Mouse (Mus musculus) R1 (cell line): ENCODE data around the gene Lipt1.

Experiments used
- DNase-seq: peaks from one replicate; pipeline ENCODE4 v3.0.0-alpha.2; 2018; ENCODE audit warnings: low read depth, low spot score

Lipt1 gene

DNA sequence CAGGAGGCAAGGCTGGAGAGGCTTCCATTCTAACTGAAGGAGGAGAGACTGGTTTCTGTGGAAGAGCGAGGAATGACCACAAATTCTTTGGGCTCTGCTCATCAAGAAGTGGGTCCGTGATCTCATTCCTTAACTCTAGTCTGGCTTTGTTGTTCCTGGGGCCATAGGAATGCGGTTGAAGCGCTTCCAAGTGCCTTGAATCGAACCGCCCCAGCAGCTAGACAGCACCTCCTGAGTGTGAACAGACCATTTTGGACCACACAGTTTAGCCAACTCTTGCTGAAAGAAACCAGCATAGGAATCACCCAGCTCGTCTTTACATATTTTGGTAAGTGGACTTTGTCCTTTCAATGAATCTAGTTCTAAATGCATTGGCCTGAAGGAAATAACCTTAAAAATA lies at the start of gene Lipt1:
Lipt1 (plus strand) TSS at position 35 of the 400 bp plus-strand sequence.
- DNase-seq: peak; percentile 65

DNA sequence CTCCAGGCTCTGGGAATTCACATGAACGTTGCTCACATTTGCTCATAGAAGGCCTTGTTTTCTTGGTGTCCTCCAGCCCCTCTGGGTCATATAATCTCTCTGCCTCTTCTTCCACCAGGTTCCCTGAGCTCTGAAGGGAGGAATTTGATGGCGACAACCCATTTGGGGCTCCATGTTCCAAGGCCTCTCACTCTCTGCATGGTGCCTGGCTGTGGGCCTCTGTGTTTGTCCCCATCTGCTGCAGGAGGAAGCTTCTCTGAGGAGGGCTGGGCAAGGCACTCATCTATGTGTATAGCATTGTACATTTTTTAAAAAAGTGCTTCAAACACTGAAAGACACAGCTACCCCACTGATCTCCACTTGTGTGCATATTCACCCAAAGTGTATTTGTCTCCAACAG lies 39.9 kb upstream of the Lipt1 start:
- no peak for DNase-seq

DNA sequence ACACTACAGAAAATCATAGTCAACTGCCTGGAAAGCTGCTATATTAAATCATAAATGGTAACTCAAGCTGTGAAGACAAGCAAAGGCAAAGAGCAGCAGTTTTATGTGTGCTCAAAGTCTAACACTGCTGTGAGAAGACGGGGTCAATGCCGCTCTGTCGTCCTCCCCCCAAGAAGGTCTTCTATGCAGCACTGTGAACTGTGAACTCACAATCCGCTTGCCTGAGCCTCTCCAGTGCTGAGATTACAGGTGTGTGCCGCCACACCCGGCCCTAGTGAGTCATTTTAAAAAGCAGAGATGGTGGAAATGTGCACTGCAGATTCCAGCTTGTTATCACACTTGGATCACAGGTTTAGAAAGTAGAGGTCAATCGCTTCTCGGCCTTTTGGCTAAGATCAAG lies 24.7 kb upstream of the Lipt1 start:
- DNase-seq: no peak

DNA sequence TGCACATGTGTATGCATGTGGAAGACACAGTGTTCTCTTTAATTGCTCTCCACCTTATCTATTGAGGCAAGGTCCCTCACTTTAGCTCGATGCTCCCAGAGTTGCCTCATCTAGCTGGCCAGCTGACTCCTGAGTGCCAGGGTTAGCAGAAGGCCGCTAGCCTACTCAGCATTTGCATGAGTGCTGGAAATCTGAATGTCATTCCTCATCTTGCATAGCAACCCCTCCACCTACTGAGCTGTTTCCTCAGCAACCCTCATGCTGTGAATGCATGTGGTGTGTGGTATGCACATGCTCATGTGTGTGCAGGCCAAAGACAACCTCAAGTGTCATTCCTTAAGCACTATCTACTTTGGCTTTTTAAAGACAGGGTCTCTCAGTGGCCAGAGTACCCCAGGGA lies 20.8 kb upstream of the Lipt1 start:
- no peak for DNase-seq

DNA sequence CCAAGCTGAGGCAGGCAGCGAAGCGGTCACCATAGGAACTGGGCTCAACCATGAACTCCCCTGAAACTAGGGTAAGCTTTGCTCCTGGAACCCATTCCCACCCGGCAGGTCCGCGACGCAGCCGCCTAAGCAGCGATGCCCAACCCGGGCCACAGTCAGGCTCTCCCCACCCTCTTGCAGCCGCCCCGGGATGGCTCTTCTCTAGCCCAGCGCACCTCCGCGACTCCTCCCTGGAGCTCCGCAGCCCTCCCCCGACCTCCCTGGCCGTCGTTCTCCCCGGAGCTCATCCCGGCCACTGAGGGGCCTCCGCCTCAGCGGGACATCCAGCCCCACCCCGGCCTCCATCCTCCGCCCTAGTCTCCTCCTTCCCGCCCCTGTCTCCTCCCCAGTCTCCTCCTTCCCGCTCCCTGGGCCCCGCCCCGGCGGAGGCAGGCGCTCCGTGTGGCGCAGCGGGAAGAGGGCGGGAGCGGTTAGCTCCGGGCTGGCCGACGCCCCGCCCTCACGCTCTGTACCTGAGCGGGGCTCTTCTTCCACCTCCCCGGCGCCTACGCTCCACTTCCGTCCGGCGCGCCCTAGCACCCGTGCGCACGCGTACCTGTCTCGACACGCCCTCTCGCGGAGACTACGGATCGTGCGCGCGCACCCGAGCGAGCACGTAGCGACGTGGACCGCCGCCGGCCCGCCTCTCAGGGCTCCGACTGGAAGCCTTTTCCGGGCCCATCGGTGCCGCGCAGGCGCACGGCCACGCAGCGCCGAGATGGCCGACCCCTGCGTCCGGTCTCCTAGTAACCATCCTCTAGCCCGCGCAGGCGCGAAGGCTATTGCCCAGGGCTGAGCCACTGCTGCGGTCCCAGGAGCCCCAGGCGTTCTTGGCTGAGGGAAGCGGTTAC lies 6.8 kb upstream of the Lipt1 start:
- peak; percentile 98 for DNase-seq

DNA sequence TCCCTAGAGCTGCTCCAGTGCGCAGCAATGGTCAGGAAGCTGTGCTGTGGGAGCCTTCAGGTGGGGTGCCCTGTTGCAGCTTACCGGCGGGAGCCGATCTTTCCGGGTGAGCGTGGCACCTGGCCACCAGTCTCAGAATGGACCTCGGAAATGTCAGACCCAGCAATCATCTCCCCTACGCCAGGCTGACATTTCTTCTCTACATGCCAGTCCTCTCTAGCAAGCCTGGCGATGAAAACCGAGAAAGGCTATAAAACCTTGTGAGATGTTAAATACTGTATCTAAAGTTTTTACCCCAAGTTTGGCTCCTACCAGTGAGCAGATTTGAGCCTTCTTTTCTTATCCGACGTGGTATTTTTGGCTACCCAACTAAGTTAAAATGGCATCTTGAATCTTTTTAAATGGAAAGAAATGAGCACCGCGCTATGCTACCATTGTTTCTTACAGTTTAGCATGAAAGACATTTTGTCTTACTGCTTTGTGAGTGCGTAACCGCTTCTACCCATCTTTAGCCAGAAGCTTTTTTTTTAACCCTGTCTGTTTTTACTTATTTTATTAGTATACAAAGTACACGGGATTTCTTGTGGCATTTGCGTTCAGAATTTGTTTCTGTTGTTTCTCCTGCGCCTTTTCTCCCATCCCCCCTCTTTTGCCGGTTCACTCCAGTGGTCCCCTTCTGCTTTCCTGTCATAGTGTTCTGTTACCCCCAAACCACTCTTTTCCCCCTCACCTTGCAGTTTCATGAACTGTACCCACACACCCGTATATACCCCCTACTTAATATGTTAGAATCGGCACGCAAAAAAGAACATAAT lies 5.9 kb upstream of the Lipt1 start:
- DNase-seq: no peak

DNA sequence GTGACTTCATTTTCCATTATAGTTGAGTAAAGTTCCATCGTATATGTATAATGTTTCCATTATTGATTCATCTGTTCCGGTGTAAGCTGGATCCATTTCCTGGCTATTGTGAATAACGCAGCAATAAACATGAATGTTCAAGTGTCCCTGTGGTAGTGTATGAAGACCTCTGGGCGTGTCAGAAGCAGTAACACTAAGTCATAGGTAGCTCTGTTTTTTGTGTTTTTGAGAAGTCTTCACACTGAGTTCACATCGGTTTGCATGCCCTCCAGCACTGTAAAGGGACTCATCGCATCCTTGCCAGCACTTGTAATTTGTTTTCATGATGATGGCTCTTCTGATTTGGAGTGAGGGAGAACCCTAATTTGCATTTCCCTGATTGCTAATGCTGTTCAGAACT lies 5.3 kb upstream of the Lipt1 start, which contains the start of gene Tsga10:
Tsga10 (minus strand) TSS at position 144 of the 400 bp plus-strand sequence.
- no peak for DNase-seq

GRCm38 (mm10) chr1:37867056-37867455 lies 4.5 kb upstream of the Lipt1 start:
- peak; percentile 80 for DNase-seq

GRCm38 (mm10) chr1:37867684-37868322 lies 3.7 kb upstream of the Lipt1 start:
- DNase-seq: no peak

DNA sequence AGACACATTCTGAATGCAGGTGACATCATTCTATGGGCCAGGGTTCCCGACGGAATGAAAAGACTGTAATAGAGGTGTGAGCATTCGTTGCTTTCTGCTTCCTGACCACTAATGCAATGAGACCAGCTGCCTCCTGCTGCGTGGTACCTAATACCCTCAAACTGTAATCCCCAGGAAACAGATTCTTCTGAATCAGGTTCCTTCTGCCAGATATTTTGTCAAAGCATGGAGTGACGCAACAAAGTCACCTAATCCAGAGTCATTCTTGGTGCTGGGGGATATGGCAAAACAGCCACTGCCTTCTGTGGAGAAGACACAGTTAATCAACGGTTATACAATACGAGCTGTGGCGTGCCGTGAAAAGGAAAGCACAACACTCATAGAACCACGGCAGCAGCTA lies 2.9 kb upstream of the Lipt1 start:
- no peak for DNase-seq

GRCm38 (mm10) chr1:37869362-37869761 lies 2.2 kb upstream of the Lipt1 start:
- no peak for DNase-seq

DNA sequence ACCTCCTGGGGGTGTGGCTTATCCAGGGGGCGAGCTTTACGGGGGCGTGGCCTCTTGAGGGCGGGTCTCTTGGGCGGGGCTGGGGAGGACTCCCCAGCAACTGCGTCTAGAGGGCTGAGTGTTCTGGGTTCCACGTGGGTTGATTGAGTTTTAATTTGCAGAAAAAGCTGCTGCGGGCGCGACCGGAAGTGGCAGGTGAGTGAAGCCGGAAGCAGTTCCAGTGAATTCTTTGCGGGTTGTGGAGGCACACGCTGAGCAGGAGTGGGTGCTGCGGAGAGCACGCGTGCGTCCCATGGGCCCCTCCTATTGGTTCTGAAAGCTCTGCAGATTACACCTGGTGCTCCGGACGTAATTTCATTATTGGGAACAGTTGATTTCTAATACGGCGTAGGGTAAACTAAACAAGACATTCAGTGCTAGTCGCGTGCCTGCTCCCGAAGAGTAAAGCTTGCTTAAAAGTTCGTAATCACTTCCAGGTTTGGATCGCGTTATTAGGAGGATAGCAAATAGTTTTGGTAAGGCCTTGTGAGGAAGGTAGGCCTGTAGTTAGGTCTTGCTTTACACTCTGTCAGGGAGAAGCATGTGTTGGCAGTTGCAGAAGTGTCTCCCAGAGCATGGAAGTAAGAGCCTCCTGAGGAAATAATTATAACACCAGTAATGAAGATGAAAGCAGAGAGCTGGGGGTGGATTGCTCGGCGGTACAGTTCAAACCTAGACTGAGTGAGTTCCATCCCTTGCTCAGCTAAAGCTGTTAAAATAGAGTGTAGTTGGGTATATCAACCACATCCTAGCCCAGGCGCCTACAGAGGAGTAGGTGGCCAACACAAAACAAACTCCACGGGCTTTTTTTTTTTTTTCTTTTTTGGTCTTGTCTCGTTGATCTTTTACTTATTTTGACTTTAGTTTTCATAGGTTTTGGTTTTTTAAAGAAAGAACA lies 861 bp downstream of the Lipt1 start:
- DNase-seq: peak; percentile 95

- no peak for DNase-seq
Measured at GRCm38 (mm10) chr1:37873157-37873556, 1.6 kb downstream of the Lipt1 start.

- no peak for DNase-seq
Measured at GRCm38 (mm10) chr1:37877736-37878460, 6.4 kb downstream of the Lipt1 start.

DNA sequence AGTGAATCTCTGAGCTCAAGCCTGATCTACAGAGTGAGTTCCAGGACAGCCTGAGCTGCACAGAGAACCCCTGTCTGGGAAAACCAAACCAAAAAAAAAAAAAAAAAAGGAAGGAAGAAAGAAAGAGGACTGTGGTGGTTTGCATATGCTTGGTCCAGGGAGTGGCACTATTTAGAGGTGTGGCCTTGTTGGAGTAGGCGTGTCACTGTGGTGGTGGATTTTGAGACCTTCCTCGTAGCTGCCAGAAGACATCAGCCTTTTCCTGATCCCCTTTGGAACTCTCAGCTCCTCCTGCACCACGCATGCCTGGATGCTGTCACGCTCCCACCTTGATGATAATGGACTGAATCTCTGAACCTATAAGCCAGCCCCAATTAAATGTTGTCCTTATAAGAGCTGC lies 11.9 kb downstream of the Lipt1 start:
- DNase-seq: peak; percentile 66

- peak; percentile 91 for DNase-seq
Measured at GRCm38 (mm10) chr1:37884451-37884850, 12.9 kb downstream of the Lipt1 start.

GRCm38 (mm10) chr1:37889206-37889605 lies 17.7 kb downstream of the Lipt1 start:
- no peak for DNase-seq

DNA sequence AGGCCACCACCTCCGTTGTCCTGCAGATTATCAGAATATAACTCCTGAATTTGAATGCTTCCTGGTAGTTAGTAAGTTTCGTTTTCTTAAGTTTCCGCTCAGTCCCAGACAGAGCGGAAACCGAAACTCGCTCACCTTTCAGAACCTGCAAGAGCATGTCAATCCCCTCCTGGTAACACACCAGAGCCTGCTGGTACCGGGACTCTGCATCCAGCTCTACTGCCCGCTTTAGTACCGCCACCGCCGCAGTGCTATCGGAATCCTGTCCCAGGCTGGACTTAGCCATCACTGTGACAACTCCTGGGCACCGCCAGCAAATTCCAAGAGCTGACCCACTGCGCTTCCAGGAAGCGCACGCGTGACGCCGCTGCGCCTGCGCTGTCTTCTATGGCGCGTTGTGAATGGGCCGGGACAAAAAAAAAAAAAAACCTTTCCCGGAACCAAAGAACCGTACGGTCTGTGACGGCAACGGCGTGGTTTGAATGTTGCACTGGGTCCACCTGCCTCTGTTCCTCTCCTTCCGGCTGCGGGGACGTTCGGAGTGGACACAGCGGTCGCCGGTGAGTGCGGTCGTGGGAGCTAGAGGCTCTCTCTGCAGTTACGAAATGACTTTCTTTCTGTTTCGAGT lies 18.6 kb downstream of the Lipt1 start, which contains the start of the genes Mitd1 and Mrpl30:
Mitd1 (minus strand) TSS at position 387 of the 628 bp plus-strand sequence.
Mrpl30 (plus strand) TSS at position 453 of the 628 bp plus-strand sequence.
- DNase-seq: peak; percentile 94

- DNase-seq: no peak
Measured at GRCm38 (mm10) chr1:37891400-37891799, 19.9 kb downstream of the Lipt1 start.

- no peak for DNase-seq
Measured at GRCm38 (mm10) chr1:37894606-37895005, 23.1 kb downstream of the Lipt1 start.
